Mouse (Mus musculus) kidney, embryonic 14.5 days (tissue): ENCODE data around the gene Iqgap1. TPM values are rescaled to one million over a fixed set of nuclear protein-coding genes. Genes with fewer than 3 reads are reported as not detected.

Experiments
- ATAC-seq: fragments of 200-750 bp; cut with Nextera tagmentation; 2 replicates; pipeline ENCODE4 v1.8.0; 2017; ENCODE audit warnings: moderate number of reproducible peaks, mild to moderate bottlenecking, moderate TSS enrichment, moderate library complexity; ENCODE audit not compliant: low FRiP score, low TSS enrichment
- H3K27ac ChIP-seq: fragments of 300-500 bp; sonication (generic); 2 replicates; pipeline ENCODE4 v1.5.1; 2014; ENCODE audit warnings: low read depth, mild to moderate bottlenecking, low read length, moderate library complexity, mixed read lengths
- H3K27me3 ChIP-seq: fragments of 300-500 bp; sonication (generic); 2 replicates; pipeline ENCODE4 v1.6.1; 2014; ENCODE audit warnings: mild to moderate bottlenecking, low read length; ENCODE audit not compliant: control insufficient read depth, insufficient read depth
- H3K36me3 ChIP-seq: fragments of 300-500 bp; sonication (generic); 2 replicates; pipeline ENCODE4 v1.6.1; 2014; ENCODE audit warnings: low read length, mixed read lengths; ENCODE audit not compliant: control insufficient read depth, insufficient read depth
- H3K4me1 ChIP-seq: fragments of 300-500 bp; sonication (generic); 2 replicates; pipeline ENCODE4 v1.6.1; 2014; ENCODE audit warnings: low read length, mixed read lengths; ENCODE audit not compliant: control insufficient read depth, insufficient read depth
- H3K4me2 ChIP-seq: fragments of 300-500 bp; sonication (generic); replicated peaks from 2 replicates; pipeline ENCODE4 v1.6.1; 2014; ENCODE audit warnings: low read depth, mild to moderate bottlenecking, low read length
- H3K4me3 ChIP-seq: fragments of 300-500 bp; sonication (generic); 2 replicates; pipeline ENCODE4 v1.5.1; 2014; ENCODE audit warnings: mild to moderate bottlenecking, low read length
- H3K9ac ChIP-seq: fragments of 300-500 bp; sonication (generic); 2 replicates; pipeline ENCODE4 v1.6.1; 2014; ENCODE audit warnings: low read depth, mild to moderate bottlenecking, low read length, moderate library complexity
- H3K9me3 ChIP-seq: fragments of 300-500 bp; sonication (generic); 2 replicates; pipeline ENCODE4 v1.6.1; 2016; ENCODE audit warnings: low read length; ENCODE audit not compliant: control insufficient read depth
- WGBS: fragments of 180-500 bp; shearing (Covaris S2); extraction: QIAGEN DNeasy Blood & Tissue Kit; methylation state at CpG from one replicate; pipeline ENCODE4 v1.1.7; 2014; 5-methylcytosine and 5-hydroxymethylcytosine counted together
- polyA plus RNA-seq: library from polyadenylated mRNA; unstranded; fragments of >200 nt; fragmentation: Nextera tagmentation; extraction: Ambion mirVana; gene quantifications from 2 replicates; pipeline ENCODE4 v1.2.1, GENCODE M21; 2014

Iqgap1 gene
- polyA plus RNA-seq, 1 experiment from 2014 or later = 110 TPM

- 84% methylated on average over 5 of the region's 5 CpGs for WGBS
- H3K4me2 ChIP-seq = no peak overlapping the region
- H3K27me3 ChIP-seq = no peaks in the 10 kb centered on the region
- no peaks in the 10 kb centered on the region for H3K36me3 ChIP-seq
- no peaks in the 10 kb centered on the region for H3K9me3 ChIP-seq
- no peak overlapping the region for H3K27ac ChIP-seq
- no peak overlapping the region for H3K4me3 ChIP-seq
- no peaks in the 10 kb centered on the region for H3K4me1 ChIP-seq
- ATAC-seq = no peak
- no peak overlapping the region for H3K9ac ChIP-seq
These were observed 20.9 kb upstream of the Iqgap1 start for GRCm38 (mm10) chr7:80846709-80847108.

- Histone ChIP-seq H3K27me3 (no peaks in the 10 kb centered on the region), H3K9me3 (no peaks in the 10 kb centered on the region), H3K27ac (no peak overlapping the region), H3K4me1 (no peaks in the 10 kb centered on the region), H3K4me3 (no peak overlapping the region), H3K36me3 (no peaks in the 10 kb centered on the region), H3K9ac (no peak overlapping the region), H3K4me2 (no peak overlapping the region)
- WGBS = 87% methylated on average over 10 of the region's 10 CpGs
- ATAC-seq = no peak
These were observed 20.5 kb upstream of the Iqgap1 start for GRCm38 (mm10) chr7:80846280-80846678.

- Histone ChIP-seq H3K36me3 (no peaks in the 10 kb centered on the region), H3K4me2 (no peak overlapping the region), H3K4me1 (no peaks in the 10 kb centered on the region), H3K4me3 (no peak overlapping the region), H3K9me3 (no peaks in the 10 kb centered on the region), H3K27ac (no peak overlapping the region), H3K9ac (no peak overlapping the region), H3K27me3 (no peaks in the 10 kb centered on the region)
- 67% methylated on average over 15 of the region's 15 CpGs for WGBS
- ATAC-seq = no peak
These were observed 20.0 kb upstream of the Iqgap1 start for GRCm38 (mm10) chr7:80845621-80846279.

GRCm38 (mm10) chr7:80844691-80845090 lies 18.9 kb upstream of the Iqgap1 start:
- no peaks in the 10 kb centered on the region for H3K4me1 ChIP-seq
- no peaks in the 10 kb centered on the region for H3K9me3 ChIP-seq
- H3K4me2 ChIP-seq = no peak overlapping the region
- no peaks in the 10 kb centered on the region for H3K27me3 ChIP-seq
- no peaks in the 10 kb centered on the region for H3K36me3 ChIP-seq
- no peak overlapping the region for H3K27ac ChIP-seq
- no peak for ATAC-seq
- no peak overlapping the region for H3K4me3 ChIP-seq
- H3K9ac ChIP-seq = no peak overlapping the region
- WGBS = 84% methylated on average over 12 of the region's 12 CpGs

- Histone ChIP-seq H3K4me2 (no peak overlapping the region), H3K9me3 (no peaks in the 10 kb centered on the region), H3K27ac (no peak overlapping the region), H3K9ac (no peak overlapping the region), H3K27me3 (no peaks in the 10 kb centered on the region), H3K4me1 (no peaks in the 10 kb centered on the region), H3K4me3 (no peak overlapping the region), H3K36me3 (no peaks in the 10 kb centered on the region)
- WGBS = 94% methylated on average over 8 of the region's 8 CpGs
- ATAC-seq = no peak
These were observed 18.3 kb upstream of the Iqgap1 start for GRCm38 (mm10) chr7:80843910-80844640.

GRCm38 (mm10) chr7:80843176-80843575 lies 17.4 kb upstream of the Iqgap1 start:
- no peak for ATAC-seq
- 85% methylated on average over 1 of the region's 1 CpGs for WGBS

GRCm38 (mm10) chr7:80842132-80842531 lies 16.4 kb upstream of the Iqgap1 start:
- no peaks in the 10 kb centered on the region for H3K36me3 ChIP-seq
- WGBS = 77% methylated on average over 5 of the region's 5 CpGs
- no peak overlapping the region for H3K4me2 ChIP-seq
- 0 out of 2 replicates have a peak, but pooled peaks cover 3% of the 10 kb centered on the region for H3K4me1 ChIP-seq
- ATAC-seq = no peak
- no peaks in the 10 kb centered on the region for H3K27me3 ChIP-seq
- no peaks in the 10 kb centered on the region for H3K9me3 ChIP-seq
- no peak overlapping the region for H3K9ac ChIP-seq
- H3K4me3 ChIP-seq = no peak overlapping the region
- H3K27ac ChIP-seq = no peak overlapping the region

More at GRCm38 (mm10) chr7:80843176-80843575, 17.4 kb upstream of the Iqgap1 start:
- no peak overlapping the region for H3K27ac ChIP-seq
- no peak overlapping the region for H3K4me2 ChIP-seq
- H3K27me3 ChIP-seq = no peaks in the 10 kb centered on the region
- H3K36me3 ChIP-seq = no peaks in the 10 kb centered on the region
- H3K4me1 ChIP-seq = no peaks in the 10 kb centered on the region
- no peak overlapping the region for H3K4me3 ChIP-seq
- H3K9ac ChIP-seq = no peak overlapping the region
- no peaks in the 10 kb centered on the region for H3K9me3 ChIP-seq

- H3K4me3 ChIP-seq = no peak overlapping the region
- no peak for ATAC-seq
- H3K4me1 ChIP-seq = 0 out of 2 replicates have a peak, but pooled peaks cover 3% of the 10 kb centered on the region
- H3K36me3 ChIP-seq = no peaks in the 10 kb centered on the region
- H3K9ac ChIP-seq = no peak overlapping the region
- H3K9me3 ChIP-seq = no peaks in the 10 kb centered on the region
- 82% methylated on average over 4 of the region's 4 CpGs for WGBS
- H3K27me3 ChIP-seq = no peaks in the 10 kb centered on the region
- peak overlapping the region; percentile 7; the same call in 1 of the 2 replicates for H3K27ac ChIP-seq
- no peak overlapping the region for H3K4me2 ChIP-seq
These were observed 15.2 kb upstream of the Iqgap1 start for GRCm38 (mm10) chr7:80840937-80841336.

- no peak overlapping the region for H3K9ac ChIP-seq
- H3K9me3 ChIP-seq = no peaks in the 10 kb centered on the region
- H3K36me3 ChIP-seq = no peaks in the 10 kb centered on the region
- H3K4me1 ChIP-seq = 0 out of 2 replicates have a peak, but pooled peaks cover 3% of the 10 kb centered on the region
- no peak overlapping the region for H3K4me3 ChIP-seq
- ATAC-seq = no peak
- no peaks in the 10 kb centered on the region for H3K27me3 ChIP-seq
- H3K4me2 ChIP-seq = no peak overlapping the region
- 59% methylated on average over 1 of the region's 1 CpGs for WGBS
- H3K27ac ChIP-seq = peak overlapping the region; percentile 7; the same call in 1 of the 2 replicates
These were observed 14.5 kb upstream of the Iqgap1 start for GRCm38 (mm10) chr7:80840241-80840640.
